Mouse (Mus musculus): ENCODE data around the gene Catsper4.

DNA sequence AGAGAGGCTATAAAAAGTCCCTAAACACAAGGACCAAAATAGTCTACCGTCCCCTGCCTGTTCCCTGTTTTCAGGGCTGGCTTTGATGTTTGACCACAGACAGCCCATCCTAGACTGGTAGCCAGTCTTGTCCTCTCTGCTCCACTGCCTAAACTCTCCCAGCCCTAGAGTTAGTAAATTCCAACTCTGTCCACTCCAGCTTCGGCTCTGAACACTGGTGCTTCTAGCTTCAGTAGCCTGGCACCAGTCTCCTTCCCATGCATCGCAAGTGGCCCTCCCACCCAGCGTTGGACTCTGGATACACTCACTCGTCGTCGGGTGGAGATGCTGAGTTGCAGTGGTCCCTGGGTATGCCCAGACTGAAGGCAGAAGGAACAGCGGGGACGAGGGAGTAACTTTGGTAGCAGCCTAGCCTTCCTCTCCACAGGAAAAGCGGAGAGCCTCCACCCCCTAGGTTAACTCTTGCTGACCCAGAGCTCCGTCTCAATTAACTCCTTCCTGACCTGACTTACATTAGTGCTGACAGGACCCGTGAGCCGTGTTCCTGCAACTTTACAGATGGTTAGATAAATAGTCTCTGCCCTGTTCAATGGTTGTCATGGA, 26.6 kb upstream of the Catsper4 start, which contains the start of gene Grrp1:
- TF ChIP-seq CTCF (IDR thresholded peaks at IDR 0.05; ENCODE audit: low read depth): no peak
- TF ChIP-seq EP300 (IDR thresholded peaks at IDR 0.05; ENCODE audit: low read depth): no peak

Data from liver, embryonic 14.5 days (tissue).